Mouse (Mus musculus) CH12.LX (cell line): Measurements from ENCODE around the gene Olfr1301. TPM values are rescaled to one million over a fixed set of nuclear protein-coding genes. Genes with fewer than 3 reads are reported as not detected.

Experiments used
- DNase-seq: peaks from one replicate; pipeline ENCODE4 v3.0.0-alpha.2; 2013; ENCODE audit errors: extremely low read depth
- H3K27ac ChIP-seq: 2 replicates; pipeline ENCODE4 v1.5.1; 2012; ENCODE audit warnings: low read depth, mild to moderate bottlenecking, control low read depth, moderate library complexity; ENCODE audit not compliant: insufficient read depth
- H3K27me3 ChIP-seq: replicated peaks from 2 replicates; pipeline ENCODE3; 2012; ENCODE audit warnings: inconsistent platforms
- H3K36me3 ChIP-seq, 2 experiments: replicated peaks in 1 of 2; 2 replicates each; pipeline versions ENCODE3 to v1.6.1; 2012; ENCODE audit warnings: inconsistent platforms in 1 of 2, low read length in 1 of 2, mild to moderate bottlenecking in 1 of 2, mixed read lengths in 1 of 2, moderate library complexity in 1 of 2; ENCODE audit not compliant: control insufficient read depth in 1 of 2, insufficient read depth in 1 of 2
- H3K4me1 ChIP-seq, 2 experiments: 2 replicates each; pipeline ENCODE4 v1.6.1; 2012; ENCODE audit warnings: inconsistent platforms in 1 of 2, moderate library complexity in 1 of 2; ENCODE audit not compliant: insufficient read depth in 2 of 2, control insufficient read depth in 1 of 2
- H3K4me2 ChIP-seq: 2 replicates; pipeline ENCODE4 v1.6.1; 2012; ENCODE audit warnings: low read depth, mild to moderate bottlenecking, control low read depth; ENCODE audit not compliant: poor library complexity, insufficient read depth, severe bottlenecking
- H3K4me3 ChIP-seq, 3 experiments: fragments of 150-350 bp in 1 of 3; sonication (generic) in 1 of 3; replicated peaks in 1 of 3; 2 replicates each; pipeline versions ENCODE3 to v1.5.1; 2011 to 2012; ENCODE audit warnings: low read depth in 2 of 3, low read length in 2 of 3, mild to moderate bottlenecking in 2 of 3, moderate library complexity in 2 of 3, control low read depth in 1 of 3, improper control_type of control experiment in 1 of 3, inconsistent platforms in 1 of 3, mixed read lengths in 1 of 3; ENCODE audit not compliant: poor library complexity in 1 of 3
- H3K79me2 ChIP-seq: replicated peaks from 2 replicates; pipeline ENCODE4 v1.6.1; 2012; ENCODE audit warnings: mild to moderate bottlenecking, moderate library complexity; ENCODE audit not compliant: control insufficient read depth, poor library complexity, insufficient read depth, severe bottlenecking; ENCODE audit errors: extremely low read depth
- H3K9ac ChIP-seq: 2 replicates; pipeline ENCODE4 v1.6.1; 2012; ENCODE audit warnings: low read depth, mild to moderate bottlenecking, control low read depth, moderate library complexity; ENCODE audit not compliant: insufficient read depth
- H3K9me3 ChIP-seq: replicated peaks from 2 replicates; pipeline ENCODE3; 2012; ENCODE audit warnings: low read length, inconsistent platforms, mixed read lengths
- BHLHE40 ChIP-seq: IDR thresholded peaks from 2 replicates; pipeline ENCODE4 v1.6.1; 2011; ENCODE audit warnings: mild to moderate bottlenecking, low read depth, low read length, improper control_type of control experiment
- CHD1 ChIP-seq: IDR thresholded peaks from 2 replicates; pipeline ENCODE4 v1.6.1; 2012; ENCODE audit warnings: low read depth, low read length, improper control_type of control experiment, inconsistent platforms
- E2F4 ChIP-seq: IDR thresholded peaks from 2 replicates; pipeline ENCODE4 v1.6.1; 2011; ENCODE audit warnings: low read depth, low read length, improper control_type of control experiment; ENCODE audit not compliant: insufficient replicate concordance
- ELF1 ChIP-seq: IDR thresholded peaks from 2 replicates; pipeline ENCODE4 v1.6.1; 2014; ENCODE audit warnings: low read depth, mild to moderate bottlenecking, inconsistent platforms, low read length, improper control_type of control experiment
- ETS1 ChIP-seq: conservative IDR thresholded peaks from 2 replicates; pipeline ENCODE4 v1.6.1; 2012; ENCODE audit warnings: low read depth, mild to moderate bottlenecking, inconsistent platforms, low read length, improper control_type of control experiment, moderate library complexity
- GABPA ChIP-seq: IDR thresholded peaks from 2 replicates; pipeline ENCODE4 v1.6.1; 2012; ENCODE audit warnings: low read depth, low read length, improper control_type of control experiment, inconsistent platforms; ENCODE audit not compliant: insufficient replicate concordance
- HCFC1 ChIP-seq: IDR thresholded peaks from 2 replicates; pipeline ENCODE4 v1.6.1; 2012; ENCODE audit warnings: low read depth, mild to moderate bottlenecking, inconsistent platforms, low read length, improper control_type of control experiment
- IRF4 ChIP-seq: IDR thresholded peaks from 2 replicates; pipeline ENCODE4 v1.6.1; 2014; ENCODE audit warnings: low read depth, mild to moderate bottlenecking, inconsistent platforms, low read length, improper control_type of control experiment
- JUND ChIP-seq: conservative IDR thresholded peaks from 2 replicates; pipeline ENCODE4 v1.6.1; 2011; ENCODE audit warnings: low read depth, low read length, improper control_type of control experiment
- KAT2A ChIP-seq: IDR thresholded peaks from 2 replicates; pipeline ENCODE4 v1.6.1; 2012; ENCODE audit warnings: low read length, improper control_type of control experiment, inconsistent platforms; ENCODE audit not compliant: insufficient replicate concordance
- MAFK ChIP-seq: IDR thresholded peaks from 2 replicates; pipeline ENCODE4 v1.6.1; 2011; ENCODE audit warnings: low read length, improper control_type of control experiment; ENCODE audit not compliant: insufficient replicate concordance
- MEF2A ChIP-seq: IDR thresholded peaks from 2 replicates; pipeline ENCODE4 v1.6.1; 2014; ENCODE audit warnings: low read depth, mild to moderate bottlenecking, inconsistent platforms, low read length, improper control_type of control experiment, borderline replicate concordance
- MXI1 ChIP-seq: IDR thresholded peaks from 2 replicates; pipeline ENCODE4 v1.6.1; 2011; ENCODE audit warnings: mild to moderate bottlenecking, low read depth, low read length, improper control_type of control experiment
- NELFE ChIP-seq: IDR thresholded peaks from 2 replicates; pipeline ENCODE4 v1.6.1; 2011; ENCODE audit warnings: low read depth, low read length, improper control_type of control experiment
- NRF1 ChIP-seq: IDR thresholded peaks from 2 replicates; pipeline ENCODE4 v1.6.1; 2014; ENCODE audit warnings: low read depth, mild to moderate bottlenecking, inconsistent platforms, low read length, improper control_type of control experiment, moderate library complexity
- PAX5 ChIP-seq: IDR thresholded peaks from 2 replicates; pipeline ENCODE4 v1.6.1; 2012; ENCODE audit warnings: low read length, inconsistent platforms, mixed read lengths
- POLR2A ChIP-seq: IDR thresholded peaks from 2 replicates; pipeline ENCODE4 v1.6.1; 2011; ENCODE audit warnings: low read depth, mild to moderate bottlenecking, improper control_type of control experiment, low read length
- RAD21 ChIP-seq: IDR thresholded peaks from 2 replicates; pipeline ENCODE4 v1.6.1; 2011; ENCODE audit warnings: low read depth, mild to moderate bottlenecking, low read length, improper control_type of control experiment, moderate library complexity
- RCOR1 ChIP-seq: conservative IDR thresholded peaks from 2 replicates; pipeline ENCODE4 v1.6.1; 2012; ENCODE audit warnings: low read depth, mild to moderate bottlenecking, inconsistent platforms, low read length, improper control_type of control experiment
- SIN3A ChIP-seq: IDR thresholded peaks from 2 replicates; pipeline ENCODE4 v1.6.1; 2012; ENCODE audit warnings: low read length, improper control_type of control experiment, inconsistent platforms
- SMC3 ChIP-seq: IDR thresholded peaks from 2 replicates; pipeline ENCODE4 v1.6.1; 2011; ENCODE audit warnings: low read depth, low read length, improper control_type of control experiment
- UBTF ChIP-seq: IDR thresholded peaks from 2 replicates; pipeline ENCODE4 v1.6.1; 2012; ENCODE audit warnings: low read depth, mild to moderate bottlenecking, inconsistent platforms, low read length, improper control_type of control experiment, moderate library complexity
- USF1 ChIP-seq: IDR thresholded peaks from 2 replicates; pipeline ENCODE4 v1.6.1; 2014; ENCODE audit warnings: low read depth, mild to moderate bottlenecking, inconsistent platforms, low read length, improper control_type of control experiment
- USF2 ChIP-seq: conservative IDR thresholded peaks from 2 replicates; pipeline ENCODE4 v1.6.1; 2011; ENCODE audit warnings: low read depth, low read length, improper control_type of control experiment
- ZC3H11A ChIP-seq: IDR thresholded peaks from 2 replicates; pipeline ENCODE4 v1.6.1; 2012; ENCODE audit warnings: low read depth, mild to moderate bottlenecking, inconsistent platforms, low read length, improper control_type of control experiment
- ZKSCAN1 ChIP-seq: IDR thresholded peaks from 2 replicates; pipeline ENCODE4 v1.6.1; 2012; ENCODE audit warnings: low read depth, inconsistent platforms, low read length, improper control_type of control experiment, borderline replicate concordance
- ZMIZ1 ChIP-seq: IDR thresholded peaks from 2 replicates; pipeline ENCODE4 v1.6.1; 2012; ENCODE audit warnings: low read depth, mild to moderate bottlenecking, inconsistent platforms, low read length, improper control_type of control experiment
- ZNF384 ChIP-seq: IDR thresholded peaks from 2 replicates; pipeline ENCODE4 v1.6.1; 2012; ENCODE audit warnings: low read depth, low read length, improper control_type of control experiment, inconsistent platforms
- dilution Hi-C: fragments of 300-500 bp; cut with MboI; formaldehyde crosslinking; loops from 2 replicates; pipeline ENCODE4 v1.14.3; 2020; ENCODE audit warnings: low sequenced_read_pairs; ENCODE audit not compliant: extremely low pct_unique_long_range_greater_than_20kb, extremely low pct_ligation_motif_present
- in situ Hi-C: fragments of 300-500 bp; cut with MboI; formaldehyde crosslinking; loops from 3 replicates; pipeline ENCODE4 v1.14.3; 2019; ENCODE audit warnings: low sequenced_read_pairs, low pct_ligation_motif_present, low pct_unique_long_range_greater_than_20kb, mixed read lengths
- polyA plus RNA-seq: library from polyadenylated mRNA; unstranded; fragments of >175 nt; gene quantifications from 2 replicates; pipeline ENCODE4 v1.2.1, GENCODE M21; 2012; ENCODE audit warnings: low read depth; ENCODE audit not compliant: insufficient read length
- total RNA-seq, 2 experiments: library from RNA; depleted of rRNA; stranded (reverse); fragments of 300-350 nt in 1 of 2; fragments of >200 nt in 1 of 2; gene quantifications; 2 replicates each; pipeline ENCODE4 v1.2.3; 2012 to 2014

Gene Olfr1301
- not detected in 2 replicates for total RNA-seq (2012; rRNA removed)
- not detected in 2 replicates for total RNA-seq (2014; rRNA removed)
- not detected in 2 replicates for polyA plus RNA-seq

GRCm38 (mm10) chr2:111750706-111751105, at the start of gene Olfr1301:
Gene Olfr1301 (plus strand): TSS chr2:111751006.
- dilution Hi-C loops = no loop called here
- H3K27ac ChIP-seq = no peak within 1 kb of the TSS
- H3K79me2 ChIP-seq = no peaks in the 10 kb centered on the region
- H3K9ac ChIP-seq = no peak within 1 kb of the TSS
- in situ Hi-C loops = no loop called here
- no peaks in the 10 kb centered on the region for H3K36me3 ChIP-seq
- no peaks in the 10 kb centered on the region for H3K4me1 ChIP-seq
- H3K9me3 ChIP-seq = peaks cover 9% of the 10 kb centered on the region
- no peak for DNase-seq
- H3K27me3 ChIP-seq = no peaks in the 10 kb centered on the region
- H3K4me2 ChIP-seq = no peak within 1 kb of the TSS
- TF ChIP-seq UBTF (no peak), ZC3H11A (no peak), SMC3 (no peak), ETS1 (no peak), ZKSCAN1 (no peak), GABPA (no peak), KAT2A (no peak), CHD1 (no peak), NRF1 (no peak), ZNF384 (no peak), E2F4 (no peak), USF2 (no peak), IRF4 (no peak), SIN3A (no peak), PAX5 (no peak), RAD21 (no peak), MAFK (no peak), ELF1 (no peak)
- H3K4me3 ChIP-seq = no peak within 1 kb of the TSS

GRCm38 (mm10) chr2:111726739-111727138, 24.1 kb upstream of the Olfr1301 start:
- in situ Hi-C loops = no loop called here
- no peak for DNase-seq

More at GRCm38 (mm10) chr2:111726739-111727138, 24.1 kb upstream of the Olfr1301 start:
- H3K9me3 ChIP-seq = peaks cover 10% of the 10 kb centered on the region
- no peaks in the 10 kb centered on the region for H3K79me2 ChIP-seq
- no peak overlapping the region for H3K9ac ChIP-seq
- TF ChIP-seq ZMIZ1 (no peak), USF1 (no peak), BHLHE40 (no peak), ZKSCAN1 (no peak), SIN3A (no peak), JUND (no peak), NELFE (no peak), RCOR1 (no peak), MEF2A (no peak), MXI1 (no peak), NRF1 (no peak), UBTF (no peak), RAD21 (no peak), MAFK (no peak), USF2 (no peak), HCFC1 (no peak), E2F4 (no peak), POLR2A (no peak)
- no peak overlapping the region for H3K27ac ChIP-seq
- H3K36me3 ChIP-seq = no peaks in the 10 kb centered on the region
- H3K4me3 ChIP-seq = no peak overlapping the region
- H3K27me3 ChIP-seq = no peaks in the 10 kb centered on the region
- no peak overlapping the region for H3K4me2 ChIP-seq
- H3K4me1 ChIP-seq = no peaks in the 10 kb centered on the region
- dilution Hi-C loops = no loop called here
